Mouse (Mus musculus): Measurements from ENCODE around the gene Cep104. TPM values are rescaled to one million over a fixed set of nuclear protein-coding genes. Genes with fewer than 3 reads are reported as not detected.

Cep104 gene
- polyA plus RNA-seq, 1 experiment from 2014 or later: 16.1 TPM

GRCm38 (mm10) chr4:154011646-154012089, 36.7 kb downstream of the Cep104 start, which contains the start of gene Lrrc47:
Gene Lrrc47 (plus strand): TSS chr4:154011731.
- H3K9me3 ChIP-seq (ENCODE audit: control insufficient read depth, low read length): no peaks in the 10 kb centered on the region
- peak within 1 kb of the TSS; percentile 89 for H3K9ac ChIP-seq (ENCODE audit: low read length)
- H3K4me2 ChIP-seq (ENCODE audit: low read depth, low read length): peak within 1 kb of the TSS; percentile 87
- ATAC-seq (ENCODE audit: low read depth): peak; percentile 95
- peaks cover 7% of the 10 kb centered on the region for H3K36me3 ChIP-seq (ENCODE audit: control insufficient read depth, insufficient read depth, low read length)
- WGBS: under 1% methylated on average over 52 of the region's 59 CpGs
- H3K27ac ChIP-seq (ENCODE audit: low read length): no peak within 1 kb of the TSS
- H3K4me3 ChIP-seq (ENCODE audit: low read length): peak within 1 kb of the TSS; percentile 79
- no peaks in the 10 kb centered on the region for H3K27me3 ChIP-seq (ENCODE audit: control insufficient read depth, insufficient read depth, low read depth, low read length)
- H3K4me1 ChIP-seq (replicated peaks; ENCODE audit: control insufficient read depth, insufficient read depth, low read length): peaks cover 11% of the 10 kb centered on the region

GRCm38 (mm10) chr4:154012132-154012882, 37.3 kb downstream of the Cep104 start:
- Histone ChIP-seq H3K9me3 (ENCODE audit: control insufficient read depth, low read length) (no peaks in the 10 kb centered on the region), H3K27ac (ENCODE audit: low read length) (no peak overlapping the region), H3K4me2 (ENCODE audit: low read depth, low read length) (peak overlapping the region; percentile 87), H3K4me1 (replicated peaks; ENCODE audit: control insufficient read depth, insufficient read depth, low read length) (peaks cover 11% of the 10 kb centered on the region), H3K4me3 (ENCODE audit: low read length) (peak overlapping the region; percentile 79), H3K36me3 (ENCODE audit: control insufficient read depth, insufficient read depth, low read length) (peaks cover 11% of the 10 kb centered on the region), H3K27me3 (ENCODE audit: control insufficient read depth, insufficient read depth, low read depth, low read length) (no peaks in the 10 kb centered on the region), H3K9ac (ENCODE audit: low read length) (peak overlapping the region; percentile 89)
- under 1% methylated on average over 50 of the region's 55 CpGs for WGBS
- ATAC-seq (ENCODE audit: low read depth): peak; percentile 11; the same call in 1 of the 2 replicates

- peaks cover 37% of the 10 kb centered on the region for H3K36me3 ChIP-seq (ENCODE audit: control insufficient read depth, insufficient read depth, low read length)
Observed at GRCm38 (mm10) chr4:154015476-154015875, 40.5 kb downstream of the Cep104 start.

GRCm38 (mm10) chr4:154019571-154019970, 44.6 kb downstream of the Cep104 start:
- peaks cover 47% of the 10 kb centered on the region for H3K36me3 ChIP-seq (ENCODE audit: control insufficient read depth, insufficient read depth, low read length)
- H3K27ac ChIP-seq (ENCODE audit: low read length): no peak overlapping the region
- H3K27me3 ChIP-seq (ENCODE audit: control insufficient read depth, insufficient read depth, low read depth, low read length): no peaks in the 10 kb centered on the region; the same call in 1 of the 2 replicates
- 64% methylated on average over 7 of the region's 7 CpGs for WGBS
- H3K4me1 ChIP-seq (replicated peaks; ENCODE audit: control insufficient read depth, insufficient read depth, low read length): peaks cover 3% of the 10 kb centered on the region
- no peak overlapping the region for H3K4me3 ChIP-seq (ENCODE audit: low read length)
- ATAC-seq (ENCODE audit: low read depth): no peak
- no peak overlapping the region for H3K4me2 ChIP-seq (ENCODE audit: low read depth, low read length)
- no peak overlapping the region for H3K9ac ChIP-seq (ENCODE audit: low read length)
- H3K9me3 ChIP-seq (ENCODE audit: control insufficient read depth, low read length): no peaks in the 10 kb centered on the region

More at GRCm38 (mm10) chr4:154015476-154015875, 40.5 kb downstream of the Cep104 start:
- no peak for ATAC-seq (ENCODE audit: low read depth)
- no peak overlapping the region for H3K27ac ChIP-seq (ENCODE audit: low read length)
- no peak overlapping the region for H3K9ac ChIP-seq (ENCODE audit: low read length)
- 89% methylated on average over 11 of the region's 11 CpGs for WGBS
- no peak overlapping the region for H3K4me3 ChIP-seq (ENCODE audit: low read length)
- no peaks in the 10 kb centered on the region for H3K9me3 ChIP-seq (ENCODE audit: control insufficient read depth, low read length)
- H3K27me3 ChIP-seq (ENCODE audit: control insufficient read depth, insufficient read depth, low read depth, low read length): no peaks in the 10 kb centered on the region
- H3K4me2 ChIP-seq (ENCODE audit: low read depth, low read length): no peak overlapping the region
- H3K4me1 ChIP-seq (replicated peaks; ENCODE audit: control insufficient read depth, insufficient read depth, low read length): peaks cover 11% of the 10 kb centered on the region

GRCm38 (mm10) chr4:154021432-154021831, 46.4 kb downstream of the Cep104 start:
- peaks cover 40% of the 10 kb centered on the region for H3K36me3 ChIP-seq (ENCODE audit: control insufficient read depth, insufficient read depth, low read length)
- H3K4me2 ChIP-seq (ENCODE audit: low read depth, low read length): no peak overlapping the region
- no peak overlapping the region for H3K27ac ChIP-seq (ENCODE audit: low read length)
- WGBS: 88% methylated on average over 9 of the region's 9 CpGs
- no peaks in the 10 kb centered on the region for H3K9me3 ChIP-seq (ENCODE audit: control insufficient read depth, low read length)
- no peak overlapping the region for H3K9ac ChIP-seq (ENCODE audit: low read length)
- H3K27me3 ChIP-seq (ENCODE audit: control insufficient read depth, insufficient read depth, low read depth, low read length): no peaks in the 10 kb centered on the region; the same call in 1 of the 2 replicates
- H3K4me1 ChIP-seq (replicated peaks; ENCODE audit: control insufficient read depth, insufficient read depth, low read length): peaks cover 12% of the 10 kb centered on the region
- ATAC-seq (ENCODE audit: low read depth): no peak
- no peak overlapping the region for H3K4me3 ChIP-seq (ENCODE audit: low read length)

GRCm38 (mm10) chr4:154022407-154022806, 47.4 kb downstream of the Cep104 start:
- Histone ChIP-seq H3K27me3 (ENCODE audit: control insufficient read depth, insufficient read depth, low read depth, low read length) (no peaks in the 10 kb centered on the region; the same call in 1 of the 2 replicates), H3K9ac (ENCODE audit: low read length) (peak overlapping the region; percentile 26; the same call in 1 of the 2 replicates), H3K9me3 (ENCODE audit: control insufficient read depth, low read length) (no peaks in the 10 kb centered on the region), H3K4me3 (ENCODE audit: low read length) (no peak overlapping the region), H3K4me2 (ENCODE audit: low read depth, low read length) (no peak overlapping the region), H3K27ac (ENCODE audit: low read length) (no peak overlapping the region), H3K4me1 (replicated peaks; ENCODE audit: control insufficient read depth, insufficient read depth, low read length) (peaks cover 12% of the 10 kb centered on the region), H3K36me3 (ENCODE audit: control insufficient read depth, insufficient read depth, low read length) (peaks cover 36% of the 10 kb centered on the region)
- 65% methylated on average over 4 of the region's 4 CpGs for WGBS
- no peak for ATAC-seq (ENCODE audit: low read depth)

- H3K4me3 ChIP-seq (ENCODE audit: low read length): no peak overlapping the region
- H3K9ac ChIP-seq (ENCODE audit: low read length): peak overlapping the region; percentile 26; the same call in 1 of the 2 replicates
- H3K27ac ChIP-seq (ENCODE audit: low read length): no peak overlapping the region
- WGBS: 28% methylated on average over 4 of the region's 4 CpGs
- peaks cover 34% of the 10 kb centered on the region for H3K36me3 ChIP-seq (ENCODE audit: control insufficient read depth, insufficient read depth, low read length)
- H3K27me3 ChIP-seq (ENCODE audit: control insufficient read depth, insufficient read depth, low read depth, low read length): peaks cover 2% of the 10 kb centered on the region; the same call in 1 of the 2 replicates
- H3K4me1 ChIP-seq (replicated peaks; ENCODE audit: control insufficient read depth, insufficient read depth, low read length): peaks cover 12% of the 10 kb centered on the region
- no peaks in the 10 kb centered on the region for H3K9me3 ChIP-seq (ENCODE audit: control insufficient read depth, low read length)
- ATAC-seq (ENCODE audit: low read depth): no peak
- H3K4me2 ChIP-seq (ENCODE audit: low read depth, low read length): no peak overlapping the region
Observed at GRCm38 (mm10) chr4:154022844-154023243, 47.9 kb downstream of the Cep104 start.

- WGBS: 15% methylated on average over 8 of the region's 8 CpGs
- H3K36me3 ChIP-seq (ENCODE audit: control insufficient read depth, insufficient read depth, low read length): peaks cover 23% of the 10 kb centered on the region
Observed at GRCm38 (mm10) chr4:154023754-154024601, 49.0 kb downstream of the Cep104 start.

More at GRCm38 (mm10) chr4:154023754-154024601, 49.0 kb downstream of the Cep104 start:
- ATAC-seq (ENCODE audit: low read depth): no peak
- Histone ChIP-seq H3K4me3 (ENCODE audit: low read length) (no peak overlapping the region; the same call in 1 of the 2 replicates), H3K4me1 (replicated peaks; ENCODE audit: control insufficient read depth, insufficient read depth, low read length) (peaks cover 12% of the 10 kb centered on the region), H3K27me3 (ENCODE audit: control insufficient read depth, insufficient read depth, low read depth, low read length) (peaks cover 2% of the 10 kb centered on the region; the same call in 1 of the 2 replicates), H3K9ac (ENCODE audit: low read length) (peak overlapping the region; percentile 22; the same call in 1 of the 2 replicates), H3K27ac (ENCODE audit: low read length) (no peak overlapping the region), H3K9me3 (ENCODE audit: control insufficient read depth, low read length) (no peaks in the 10 kb centered on the region), H3K4me2 (ENCODE audit: low read depth, low read length) (peak overlapping the region; percentile 79; the same call in 1 of the 2 replicates)
